Mouse (Mus musculus): ENCODE results near the gene Gm5934. TPM values are rescaled to one million over a fixed set of nuclear protein-coding genes. Genes with fewer than 3 reads are reported as not detected.

Gm5934 gene
- not detected in 2 replicates for polyA plus RNA-seq (2012; rRNA removed; ENCODE audit: low replicate concordance)

DNA sequence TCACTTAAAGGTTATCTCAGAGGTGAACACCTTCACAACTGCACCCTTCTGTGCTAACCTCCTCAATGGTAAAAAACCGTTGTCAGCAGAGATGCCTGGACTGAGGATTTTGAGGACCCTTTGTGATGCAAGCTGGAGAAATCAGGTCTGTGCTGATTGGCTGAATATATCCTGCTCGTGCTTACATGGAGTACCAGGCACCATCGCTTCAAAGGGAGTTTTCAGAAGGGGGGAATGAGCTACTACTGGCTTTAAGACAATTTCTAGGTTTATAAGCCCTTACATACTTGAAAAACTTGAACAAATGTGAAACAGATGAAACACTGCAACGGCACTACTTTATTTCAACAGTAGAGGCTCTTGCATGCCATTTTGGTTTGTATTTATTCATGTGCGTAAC lies at the start of gene Gm5934:
Gene Gm5934, minus strand, starts transcription at position 101 of the 400 bp plus-strand sequence.

Other genes with a start within 250 kb of the Gm5934 start
- gene Gm4297, start 74.1 kb upstream of the Gm5934 start, polyA plus RNA-seq (2012; rRNA removed; ENCODE audit: low replicate concordance), result not detected in 2 replicates